Mouse (Mus musculus) megakaryocyte, embryonic 14.5 days (primary cell): Measurements from ENCODE around the gene Dglucy.

Experiments
- FLI1 ChIP-seq: IDR thresholded peaks from 2 replicates; pipeline ENCODE4 v1.6.1; 2012; ENCODE audit warnings: low read length, inconsistent platforms, mixed read lengths
- GATA1 ChIP-seq: IDR thresholded peaks from 3 replicates; pipeline ENCODE4 v1.6.1; 2012; ENCODE audit warnings: mixed read lengths, low read length, inconsistent platforms, borderline replicate concordance

DNA sequence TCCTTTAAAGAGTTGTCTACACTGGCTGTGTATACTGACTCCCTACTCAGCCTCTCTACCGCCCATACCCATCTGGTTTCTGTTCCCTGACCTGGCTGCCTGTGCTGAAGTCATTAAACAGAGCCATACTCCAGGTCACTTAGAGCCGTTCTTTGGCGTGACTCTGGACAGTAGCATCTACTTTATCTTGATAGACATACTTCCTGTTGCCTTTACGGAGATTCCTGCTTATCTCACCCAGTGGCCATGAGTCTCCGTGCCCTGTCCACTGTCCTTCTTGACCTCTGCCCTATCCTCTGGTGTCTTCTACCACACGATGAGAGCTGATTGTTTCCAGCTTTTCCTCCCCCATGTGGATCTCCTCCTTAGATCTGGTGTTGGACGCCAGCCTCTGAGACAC, 6.5 kb downstream of the Dglucy start:
- TF ChIP-seq GATA1 (no peak), FLI1 (no peak)
